Mouse (Mus musculus) spleen, postnatal 10 days (tissue): ENCODE measurements around the gene Gm19426.

Experiments
- DNase-seq, 2 experiments: peaks; one replicate each; pipeline ENCODE4 v3.0.0; 2021 to 2022; ENCODE audit warnings: low spot score in 2 of 2

Gm19426 gene

DNA sequence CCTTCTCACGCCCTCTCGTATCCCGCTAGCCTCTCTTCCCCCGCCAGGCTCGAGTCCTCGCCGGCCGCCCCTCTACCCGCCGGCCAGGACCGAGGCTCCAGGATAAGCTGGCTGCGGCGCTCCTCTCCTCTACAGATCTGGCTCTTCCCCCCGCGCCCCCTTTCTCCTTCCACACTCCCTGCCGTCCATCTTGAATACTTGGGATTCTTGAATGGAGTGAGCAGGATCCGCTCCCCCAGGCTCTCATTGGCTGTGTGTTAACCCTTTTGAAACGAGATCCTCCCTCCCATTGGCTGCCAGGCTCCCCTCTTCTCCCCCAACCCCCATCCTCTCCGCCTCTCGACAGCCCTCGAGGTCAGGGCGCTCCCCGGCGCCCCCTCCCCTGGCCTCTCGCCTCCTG, at the start of gene Gm19426:
TSS of gene Gm19426 (minus strand) at position 95 of the 400 bp plus-strand sequence.
- peak; percentile 43 to 47 for DNase-seq

- no peak for DNase-seq
Measured at GRCm38 (mm10) chr2:84793154-84793553, 49.7 kb upstream of the Gm19426 start.

DNA sequence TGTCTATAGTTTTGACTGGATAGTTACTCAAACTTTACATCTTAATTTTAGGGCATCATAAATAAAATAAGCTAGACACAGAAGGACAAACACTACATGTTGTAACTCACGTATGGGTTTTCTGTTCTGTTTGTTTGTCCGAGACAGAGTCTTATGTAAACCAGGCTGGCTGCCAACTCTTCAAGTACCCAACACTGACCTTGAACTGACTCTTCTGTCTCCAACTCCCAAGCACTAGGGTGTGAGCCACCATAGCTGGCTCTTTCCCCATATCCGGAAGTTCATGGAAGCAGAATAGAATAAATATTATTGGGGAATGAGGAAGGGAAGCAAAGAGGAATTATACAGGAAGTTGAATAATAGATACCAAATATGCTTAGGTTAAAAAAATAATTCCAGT, 49.1 kb upstream of the Gm19426 start:
- DNase-seq = no peak

DNA sequence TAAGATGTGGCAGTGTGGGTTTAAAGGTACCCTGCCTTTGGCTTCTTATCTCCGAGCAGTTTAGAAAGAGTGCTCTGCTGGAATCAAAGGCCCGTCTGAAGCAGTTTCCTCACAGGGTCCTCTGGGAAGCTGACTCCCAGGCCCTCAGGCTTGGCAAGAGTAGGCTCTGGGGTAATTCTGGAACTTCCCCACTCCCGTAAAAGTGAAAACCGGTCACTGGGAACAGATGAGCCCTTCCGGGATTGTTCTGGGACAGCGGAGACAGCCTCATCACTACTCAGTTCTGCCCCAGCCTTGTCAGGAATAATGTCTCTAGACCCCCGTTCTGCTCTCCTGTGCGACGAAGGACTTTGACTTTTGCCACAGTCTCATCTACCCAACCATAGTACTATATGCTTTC, 47.0 kb upstream of the Gm19426 start:
- no peak for DNase-seq

DNA sequence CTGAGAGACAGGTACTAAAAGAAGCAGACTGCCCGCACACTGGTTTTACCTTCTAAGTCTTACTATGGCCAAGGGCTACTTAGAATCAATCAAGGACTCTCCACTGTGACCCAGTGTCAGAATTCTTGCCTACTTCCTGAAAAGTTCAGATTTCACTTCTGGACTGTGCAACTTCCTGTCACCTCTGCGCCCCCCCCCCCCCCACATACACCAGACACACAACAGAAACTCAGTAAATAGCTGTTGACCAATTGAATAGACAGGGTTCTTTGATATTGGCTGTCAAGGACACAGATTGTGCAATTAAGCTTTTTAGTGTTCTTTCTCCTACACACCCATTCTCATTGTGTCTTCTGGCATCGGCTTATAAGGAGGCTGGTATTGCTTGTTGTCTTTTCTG, 44.9 kb upstream of the Gm19426 start:
- DNase-seq = no peak

- no peak for DNase-seq
Measured at GRCm38 (mm10) chr2:84783840-84784566, 40.5 kb upstream of the Gm19426 start.

- DNase-seq = no peak
Measured at GRCm38 (mm10) chr2:84783315-84783714, 39.9 kb upstream of the Gm19426 start.

DNA sequence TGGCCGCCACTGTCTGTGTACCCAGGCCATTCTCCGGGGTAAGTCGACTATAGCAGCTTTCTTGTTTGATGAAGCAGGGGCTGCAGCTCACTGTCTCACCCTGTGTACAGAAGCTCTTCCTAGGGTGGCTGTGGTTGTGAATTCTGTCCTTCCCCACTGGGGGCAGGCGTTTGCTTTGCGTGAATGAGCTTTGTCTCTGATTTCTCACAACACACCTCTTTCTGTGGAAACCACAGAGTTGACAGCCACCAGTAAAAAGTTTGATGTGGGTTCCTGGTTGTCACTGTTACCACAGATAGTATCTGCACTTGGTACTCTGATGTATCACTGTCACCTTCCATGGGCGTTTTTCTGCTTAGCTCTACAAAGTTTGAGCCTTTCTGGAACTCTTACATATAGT, 35.8 kb upstream of the Gm19426 start:
- peak in 1 of 2 experiments; percentile 39 for DNase-seq

GRCm38 (mm10) chr2:84777706-84778105, 34.3 kb upstream of the Gm19426 start:
- DNase-seq = no peak

DNA sequence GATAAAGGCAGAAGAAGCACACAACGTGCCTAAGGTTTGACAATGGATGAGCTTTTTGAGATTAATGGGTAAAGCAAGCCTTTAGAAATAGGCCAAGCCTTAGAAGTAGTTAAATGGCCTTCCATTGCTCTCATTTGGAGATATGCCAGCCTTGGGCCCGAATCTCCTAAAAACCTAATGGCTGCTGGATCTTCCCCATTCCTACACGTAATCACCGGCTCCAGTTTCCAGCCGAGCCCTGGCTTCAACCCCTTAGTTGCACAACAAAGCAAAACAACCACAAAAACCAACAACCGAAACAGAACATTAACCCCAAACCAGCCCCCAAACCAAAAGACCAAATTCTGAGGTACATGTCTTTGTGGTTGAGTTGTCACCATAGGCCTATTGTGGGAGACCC, 32.2 kb upstream of the Gm19426 start:
- no peak for DNase-seq

- no peak for DNase-seq
Measured at GRCm38 (mm10) chr2:84775241-84775640, 31.8 kb upstream of the Gm19426 start, which contains the start of gene Serping1. Gene Serping1, minus strand, starts transcription at chr2:84775444.

DNA sequence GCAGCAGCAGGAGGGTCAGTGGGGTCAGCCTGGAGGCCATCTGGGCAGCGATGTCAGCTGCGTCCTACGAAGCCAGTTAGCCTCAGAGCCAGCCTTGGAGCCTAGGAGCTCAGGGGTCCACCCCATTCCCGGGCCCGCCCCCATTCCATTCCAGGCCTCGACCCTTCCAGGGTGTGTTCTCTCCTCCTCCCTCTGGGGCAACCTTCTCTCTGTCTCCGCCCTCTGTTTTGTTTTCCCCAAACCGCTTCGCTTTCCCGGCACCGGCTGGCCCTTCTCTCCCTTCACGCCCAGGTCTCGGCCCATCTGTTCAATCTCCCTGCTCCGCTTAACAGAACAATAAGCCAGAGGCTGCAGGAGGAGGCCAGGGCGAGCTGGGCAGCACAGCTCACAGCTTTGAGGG, 31.3 kb upstream of the Gm19426 start:
- peak in 1 of 2 experiments; percentile 23 for DNase-seq

- no peak for DNase-seq
Measured at GRCm38 (mm10) chr2:84773195-84773594, 29.7 kb upstream of the Gm19426 start.

DNA sequence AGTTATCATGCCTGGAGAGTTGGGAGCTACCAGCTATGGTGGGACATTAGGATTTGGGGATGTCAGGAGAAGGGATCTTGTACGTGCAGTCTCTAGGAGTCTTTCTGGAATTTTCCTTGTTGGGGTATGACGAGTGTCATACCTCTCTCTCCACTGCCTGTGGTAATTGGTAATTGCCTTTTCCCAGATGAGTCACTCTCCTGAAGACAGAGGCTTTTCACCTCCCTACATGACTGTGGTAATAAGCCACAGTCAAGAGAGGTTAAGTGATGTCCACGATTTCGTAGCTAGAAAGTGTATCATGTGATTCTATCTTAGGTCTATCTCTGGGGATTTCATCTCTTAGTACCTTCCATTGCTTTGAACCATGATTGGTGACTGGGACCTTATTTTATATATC, 29.0 kb upstream of the Gm19426 start:
- DNase-seq = no peak

DNA sequence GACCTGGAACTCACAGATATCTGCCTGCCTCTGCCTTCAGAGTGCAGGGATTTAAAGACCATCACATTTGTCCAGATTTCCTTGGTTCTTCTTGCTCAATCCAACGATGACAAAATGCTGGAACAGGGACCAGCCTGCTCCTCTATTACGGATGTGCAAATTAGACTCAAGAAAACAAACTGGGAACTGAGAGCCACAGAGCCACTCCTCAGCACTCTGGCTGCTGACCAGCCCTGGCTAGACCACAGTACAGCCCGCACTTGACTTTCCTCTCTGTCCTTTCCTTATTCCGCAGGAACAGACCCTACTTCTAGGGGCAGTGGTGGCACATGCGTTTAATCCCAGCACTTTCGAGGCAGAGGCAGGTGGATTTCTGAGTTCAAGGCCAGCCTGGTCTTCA, 27.0 kb upstream of the Gm19426 start:
- no peak for DNase-seq

- no peak for DNase-seq
Measured at GRCm38 (mm10) chr2:84762818-84763217, 19.4 kb upstream of the Gm19426 start.

GRCm38 (mm10) chr2:84762295-84762694, 18.8 kb upstream of the Gm19426 start:
- DNase-seq = no peak

DNA sequence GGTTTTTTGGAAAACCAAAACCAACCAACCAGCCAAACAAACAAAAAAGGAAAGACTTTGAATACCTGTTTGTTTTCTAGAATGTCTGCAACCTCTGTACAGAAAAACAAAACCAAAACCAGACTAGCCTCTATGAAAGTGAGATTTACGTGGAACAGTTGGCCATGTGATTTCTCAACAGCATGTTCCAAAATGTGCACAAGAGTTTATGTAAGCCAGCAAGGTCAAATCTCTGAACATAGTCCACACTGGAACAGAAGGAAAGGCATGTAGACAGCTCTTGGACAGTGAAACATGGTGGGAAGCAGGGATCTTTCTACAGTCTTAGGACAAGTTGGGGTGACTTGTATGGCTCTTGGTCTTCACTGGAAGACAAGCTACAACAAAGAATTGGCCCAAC, 18.4 kb upstream of the Gm19426 start:
- DNase-seq = no peak

- DNase-seq = no peak
Measured at GRCm38 (mm10) chr2:84761309-84761708, 17.9 kb upstream of the Gm19426 start.

DNA sequence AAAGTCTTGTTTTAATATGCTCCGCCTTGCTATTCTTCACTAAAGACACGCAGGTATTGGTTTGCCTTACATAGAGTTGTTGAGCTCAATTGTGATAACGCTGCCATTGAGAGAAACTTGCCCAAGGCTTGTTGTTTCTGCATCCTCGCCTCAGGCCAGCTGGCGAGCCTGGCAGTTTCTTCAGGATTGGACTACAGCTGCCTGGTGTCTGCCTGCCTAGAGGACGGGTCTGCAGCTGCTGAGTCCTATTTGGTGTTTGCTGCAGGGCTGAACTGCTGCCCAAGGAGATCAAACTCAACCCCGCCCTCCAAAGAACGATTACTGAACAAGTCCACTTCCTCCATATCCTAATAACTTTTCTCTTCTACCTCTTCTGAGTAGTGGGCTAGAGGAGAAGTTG, 17.3 kb upstream of the Gm19426 start:
- no peak for DNase-seq

DNA sequence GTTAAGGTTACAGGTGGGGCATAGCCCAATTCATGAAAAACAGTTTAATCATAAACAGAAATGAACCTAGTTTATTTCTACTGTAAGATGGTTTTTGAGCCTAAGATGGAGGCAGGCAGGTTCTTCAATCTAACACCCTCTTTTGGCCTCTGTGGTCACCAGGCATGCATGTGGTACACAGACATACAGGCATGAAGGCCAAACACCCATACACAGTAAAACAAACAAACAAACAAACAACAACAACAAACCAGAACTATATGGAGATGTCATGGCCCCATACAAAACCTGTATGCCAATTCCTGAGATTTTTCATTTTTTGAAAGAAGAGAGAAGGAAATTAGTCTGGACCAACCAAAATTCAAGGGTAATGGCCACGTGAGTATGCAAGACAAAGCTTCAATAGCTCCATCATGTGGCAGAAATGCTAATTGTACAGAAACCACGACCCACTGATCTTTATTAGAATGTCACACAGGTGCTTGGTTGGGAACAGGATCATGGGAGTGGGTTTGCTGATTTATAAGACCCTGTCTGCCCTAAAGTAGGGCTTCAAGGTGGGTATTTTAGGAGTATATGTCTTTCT, 15.2 kb upstream of the Gm19426 start:
- DNase-seq = peak; percentile 18 to 34

GRCm38 (mm10) chr2:84757026-84757682, 13.7 kb upstream of the Gm19426 start:
- no peak for DNase-seq

- no peak for DNase-seq
Measured at GRCm38 (mm10) chr2:84756245-84756644, 12.8 kb upstream of the Gm19426 start.
